Mouse (Mus musculus) liver, postnatal 0 days (tissue): Measurements from ENCODE around the gene Cpped1.

ENCODE experiments used
- CTCF ChIP-seq: sonication (generic); IDR thresholded peaks from 2 replicates; pipeline ENCODE4 v1.5.1; 2016; ENCODE audit warnings: antibody characterized with exemption, low read depth
- EP300 ChIP-seq: IDR thresholded peaks from 2 replicates; pipeline ENCODE4 v1.6.1; 2016; ENCODE audit warnings: antibody characterized with exemption, low read depth, mild to moderate bottlenecking

- TF ChIP-seq CTCF (no peak), EP300 (no peak)
These were observed 118.8 kb downstream of the Cpped1 start for GRCm38 (mm10) chr16:11790476-11790875.
